Mouse (Mus musculus) thymus, adult 2 months (tissue): ENCODE data around the gene Lima1.

Experiments used
- CTCF ChIP-seq: fragments of 200-500 bp; IDR thresholded peaks from 2 replicates; pipeline ENCODE4 v1.5.1; 2012; ENCODE audit warnings: mild to moderate bottlenecking, control low read depth, low read length, moderate library complexity, borderline replicate concordance; ENCODE audit not compliant: control insufficient read depth, poor library complexity, insufficient read depth; ENCODE audit errors: extremely low read depth
- POLR2A ChIP-seq: fragments of 200-500 bp; IDR thresholded peaks from 2 replicates; pipeline ENCODE4 v1.6.1; 2012; ENCODE audit warnings: mild to moderate bottlenecking, low read length, control low read depth, moderate library complexity; ENCODE audit not compliant: control insufficient read depth, poor library complexity, insufficient read depth; ENCODE audit errors: extremely low read depth

DNA sequence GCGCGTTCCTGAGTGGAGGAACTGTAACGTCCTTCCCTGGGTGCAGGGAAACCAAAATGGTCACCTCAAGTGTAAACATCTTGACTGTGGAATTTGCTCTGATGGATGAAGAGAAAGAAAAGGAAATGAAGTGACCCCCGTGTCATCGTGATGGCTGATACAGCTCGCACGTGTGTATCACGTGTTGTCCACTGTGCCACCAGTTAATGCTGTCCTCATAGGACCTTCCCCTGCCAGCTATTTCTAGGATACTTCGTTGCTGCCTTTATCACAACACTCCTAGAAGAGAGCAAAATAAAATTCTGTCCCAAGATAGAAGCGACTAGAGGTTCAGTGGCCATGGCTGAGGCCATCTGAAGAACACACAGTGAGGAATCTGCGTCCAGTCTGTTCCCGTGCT, 8.8 kb upstream of the Lima1 start:
- TF ChIP-seq POLR2A (no peak), CTCF (no peak)
